Mouse (Mus musculus) CD4-positive, CD25-positive, alpha-beta regulatory T cell, adult 9 weeks (primary cell): Measurements from ENCODE around the gene Nlrp4a. TPM values are rescaled to one million over a fixed set of nuclear protein-coding genes. Genes with fewer than 3 reads are reported as not detected.

Experiments
- polyA plus RNA-seq: library from polyadenylated mRNA; unstranded; fragments of 100-300 nt; shearing (Covaris generic); gene quantifications from one replicate; pipeline ENCODE4 v1.2.1, GENCODE M21; 2017

Gene Nlrp4a
- polyA plus RNA-seq: not detected

GRCm38 (mm10) chr7:26434813-26435212, at the start of gene Nlrp4a:
Nlrp4a (plus strand) TSS chr7:26435113.

GRCm38 (mm10) chr7:26403600-26403999, 31.3 kb upstream of the Nlrp4a start, which contains the start of gene Nlrp9c:
Nlrp9c (minus strand) TSS chr7:26403700.

Other genes with a start within 250 kb of the Nlrp4a start
- 0.10 TPM for gene Vmn1r184, start 174.8 kb upstream of the Nlrp4a start, polyA plus RNA-seq
- gene Cyp2a4, start 127.9 kb upstream of the Nlrp4a start, polyA plus RNA-seq: not detected
- not detected for gene Nlrp9c, start 31.4 kb upstream of the Nlrp4a start, polyA plus RNA-seq
- gene Nlrp9a, start 99.9 kb downstream of the Nlrp4a start, polyA plus RNA-seq: not detected
- 0.07 TPM for gene Vmn1r185, start 183.4 kb downstream of the Nlrp4a start, polyA plus RNA-seq